Mouse (Mus musculus) myocyte (in vitro differentiated cells): ENCODE measurements around the gene Trmo. TPM values are rescaled to one million over a fixed set of nuclear protein-coding genes. Genes with fewer than 3 reads are reported as not detected.

Experiments used
- H3K27me3 ChIP-seq: one replicate; pipeline ENCODE4 v1.6.1; 2011; ENCODE audit not compliant: control insufficient read depth, insufficient read depth, insufficient read length
- H3K36me3 ChIP-seq: one replicate; pipeline ENCODE4 v1.6.1; 2011; ENCODE audit not compliant: control insufficient read depth, insufficient read depth
- H3K4me2 ChIP-seq: one replicate; pipeline ENCODE4 v1.6.1; 2011; ENCODE audit warnings: low read depth, control low read depth
- H3K4me3 ChIP-seq: one replicate; pipeline ENCODE4 v1.5.1; 2011; ENCODE audit warnings: mild to moderate bottlenecking, control low read depth, moderate library complexity
- H3K79me2 ChIP-seq: one replicate; pipeline ENCODE4 v1.6.1; 2011; ENCODE audit not compliant: control insufficient read depth, insufficient read depth
- H3ac ChIP-seq: one replicate; pipeline ENCODE4 v1.6.1; 2011; ENCODE audit not compliant: control insufficient read depth, insufficient read length
- CEBPB ChIP-seq: IDR thresholded peaks from 2 replicates; pipeline ENCODE4 v1.6.1; 2011; ENCODE audit warnings: mild to moderate bottlenecking, moderate library complexity; ENCODE audit not compliant: poor library complexity, insufficient read depth, severe bottlenecking
- E2F4 ChIP-seq: IDR thresholded peaks from one replicate; pipeline ENCODE4 v1.6.1; 2011; ENCODE audit warnings: mild to moderate bottlenecking, control low read depth, moderate library complexity; ENCODE audit not compliant: insufficient read depth
- MAX ChIP-seq: IDR thresholded peaks from one replicate; pipeline ENCODE4 v1.6.1; 2011; ENCODE audit warnings: low read depth, mild to moderate bottlenecking, control low read depth
- MYOD1 ChIP-seq, 3 experiments: IDR thresholded peaks; one replicate each; pipeline ENCODE4 v1.6.1; 2011; ENCODE audit warnings: control low read depth in 2 of 3, low read depth in 2 of 3, mild to moderate bottlenecking in 2 of 3, moderate library complexity in 1 of 3; ENCODE audit not compliant: insufficient read length in 2 of 3, control insufficient read depth in 1 of 3
- MYOG ChIP-seq, 3 experiments: IDR thresholded peaks; one replicate each; pipeline ENCODE4 v1.6.1; 2011; ENCODE audit warnings: control low read depth in 2 of 3, low read depth in 2 of 3, mild to moderate bottlenecking in 2 of 3; ENCODE audit not compliant: insufficient read length in 2 of 3, control insufficient read depth in 1 of 3, insufficient read depth in 1 of 3
- POLR2A ChIP-seq: IDR thresholded peaks from one replicate; pipeline ENCODE4 v1.6.1; 2011; ENCODE audit warnings: low read depth, mild to moderate bottlenecking, control low read depth, moderate library complexity; ENCODE audit not compliant: insufficient read length
- POLR2AphosphoS2 ChIP-seq: IDR thresholded peaks from one replicate; pipeline ENCODE4 v1.6.1; 2011; ENCODE audit warnings: low read depth, control low read depth; ENCODE audit not compliant: insufficient read length
- REST ChIP-seq: IDR thresholded peaks from one replicate; pipeline ENCODE4 v1.6.1; 2011; ENCODE audit warnings: mild to moderate bottlenecking, control low read depth, moderate library complexity; ENCODE audit not compliant: insufficient read depth, insufficient read length
- SRF ChIP-seq: IDR thresholded peaks from one replicate; pipeline ENCODE4 v1.6.1; 2011; ENCODE audit warnings: low read depth; ENCODE audit not compliant: control insufficient read depth, insufficient read length
- TCF12 ChIP-seq: IDR thresholded peaks from one replicate; pipeline ENCODE4 v1.6.1; 2011; ENCODE audit warnings: mild to moderate bottlenecking, control low read depth; ENCODE audit not compliant: poor library complexity, insufficient read depth, severe bottlenecking
- TCF3 ChIP-seq: IDR thresholded peaks from one replicate; pipeline ENCODE4 v1.6.1; 2011; ENCODE audit warnings: low read depth, control low read depth; ENCODE audit not compliant: insufficient read length
- USF1 ChIP-seq: IDR thresholded peaks from one replicate; pipeline ENCODE4 v1.6.1; 2011; ENCODE audit warnings: low read depth, mild to moderate bottlenecking, control low read depth, moderate library complexity
- polyA plus RNA-seq: library from polyadenylated mRNA; unstranded; fragments of >200 nt; fragmentation: generic; extraction: Trizol; gene quantifications from one replicate; pipeline ENCODE4 v1.2.1, GENCODE M21; 2012; ENCODE audit warnings: missing spikeins

Trmo gene
- polyA plus RNA-seq, 1 experiment = 3.1 TPM

DNA sequence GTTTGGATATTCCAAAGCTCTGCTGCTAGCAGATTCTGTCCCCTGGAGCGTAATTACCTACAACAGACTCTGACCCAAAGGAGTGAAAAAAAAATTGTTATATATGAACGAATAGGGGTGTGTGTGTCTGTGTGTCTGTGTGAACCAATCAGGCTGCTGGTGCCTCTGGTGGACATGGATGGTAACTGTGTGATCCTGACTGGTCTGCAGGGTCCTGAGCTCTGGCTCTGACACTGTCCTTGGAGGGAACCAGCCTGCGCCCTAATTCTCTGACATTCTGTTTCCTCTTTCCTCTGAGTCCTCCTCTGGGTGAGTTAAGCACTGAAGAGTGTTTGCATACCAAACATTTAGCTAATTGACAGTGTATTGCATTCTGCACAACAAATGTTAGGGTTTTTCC, 28.3 kb upstream of the Trmo start:
- Histone ChIP-seq H3K4me3 (no peak overlapping the region), H3K36me3 (no peaks in the 10 kb centered on the region), H3ac (no peak overlapping the region), H3K79me2 (no peaks in the 10 kb centered on the region), H3K27me3 (peaks cover 23% of the 10 kb centered on the region), H3K4me2 (no peak overlapping the region)
- no peak for TF ChIP-seq SRF
- no peak for TF ChIP-seq TCF3
- no peak for TF ChIP-seq E2F4
- TF ChIP-seq MYOD1 (IDR thresholded peaks at IDR 0.05; ENCODE audit: control insufficient read depth in 1 of 3, insufficient read length in 2 of 3, low read depth in 2 of 3) = no peak
- TF ChIP-seq USF1 = no peak
- TF ChIP-seq TCF12 = no peak
- TF ChIP-seq MYOG (IDR thresholded peaks at IDR 0.05; ENCODE audit: control insufficient read depth in 1 of 3, insufficient read depth in 1 of 3, insufficient read length in 2 of 3, low read depth in 2 of 3) = no peak
- no peak for TF ChIP-seq POLR2A

DNA sequence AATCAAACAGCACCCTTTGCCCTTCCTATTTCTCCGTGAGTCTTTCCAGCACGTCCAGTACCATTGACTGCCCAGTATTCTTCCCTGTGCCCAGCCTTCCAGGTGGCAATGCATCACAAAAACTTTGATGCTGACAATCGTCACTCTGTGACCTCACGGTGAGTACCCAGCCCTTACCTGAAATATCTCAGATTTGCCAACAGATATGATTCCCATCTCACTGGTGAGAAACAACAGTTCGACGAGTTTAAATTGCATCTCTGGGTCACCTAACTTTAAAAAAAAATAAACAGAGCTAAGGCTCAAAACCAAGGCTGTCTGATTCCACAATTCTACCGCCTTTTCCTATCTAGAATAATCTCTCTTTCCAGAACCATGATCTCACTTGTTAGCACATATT, 24.2 kb upstream of the Trmo start, which contains the start of gene Hemgn:
Gene Hemgn (minus strand): TSS at position 101 of the 400 bp plus-strand sequence.
- H3K4me2 ChIP-seq = no peak within 1 kb of the TSS
- peaks cover 57% of the 10 kb centered on the region for H3K27me3 ChIP-seq
- no peak within 1 kb of the TSS for H3K4me3 ChIP-seq
- H3K36me3 ChIP-seq = no peaks in the 10 kb centered on the region
- no peaks in the 10 kb centered on the region for H3K79me2 ChIP-seq
- H3ac ChIP-seq = no peak within 1 kb of the TSS
- no peak for TF ChIP-seq MYOD1 (IDR thresholded peaks at IDR 0.05; ENCODE audit: control insufficient read depth in 1 of 3, insufficient read length in 2 of 3, low read depth in 2 of 3)
- TF ChIP-seq TCF3 = no peak
- TF ChIP-seq MYOG (IDR thresholded peaks at IDR 0.05; ENCODE audit: control insufficient read depth in 1 of 3, insufficient read depth in 1 of 3, insufficient read length in 2 of 3, low read depth in 2 of 3) = no peak
- no peak for TF ChIP-seq MAX
- TF ChIP-seq POLR2A = no peak
- TF ChIP-seq TCF12 = no peak
- TF ChIP-seq E2F4 = no peak
- no peak for TF ChIP-seq SRF
- no peak for TF ChIP-seq REST
- no peak for TF ChIP-seq CEBPB
- TF ChIP-seq POLR2AphosphoS2 = no peak
- no peak for TF ChIP-seq USF1

DNA sequence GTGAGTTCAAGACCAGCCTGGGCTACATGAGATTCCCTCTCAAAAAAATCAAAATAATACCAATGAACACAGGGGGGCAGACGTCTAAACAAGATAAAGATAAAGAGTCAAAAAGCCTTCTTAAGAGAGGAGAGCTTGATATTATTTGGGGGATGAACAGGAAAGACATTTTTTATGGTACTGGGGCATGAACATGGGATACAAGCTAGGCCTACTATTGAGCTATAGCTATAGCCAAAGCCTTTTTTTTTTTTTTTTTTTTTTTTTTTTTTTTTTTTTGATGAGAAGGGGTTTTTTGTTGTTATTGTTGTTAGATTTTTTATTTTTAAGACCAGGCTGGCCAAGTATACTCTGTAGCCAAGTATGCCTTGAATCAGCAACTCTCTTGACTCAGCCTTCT, 22.9 kb upstream of the Trmo start:
- TF ChIP-seq POLR2AphosphoS2 = no peak
- TF ChIP-seq TCF3 = no peak
- TF ChIP-seq E2F4 = no peak
- TF ChIP-seq MYOG (IDR thresholded peaks at IDR 0.05; ENCODE audit: control insufficient read depth in 1 of 3, insufficient read depth in 1 of 3, insufficient read length in 2 of 3, low read depth in 2 of 3) = no peak
- TF ChIP-seq POLR2A = no peak
- no peak for TF ChIP-seq TCF12
- no peak for TF ChIP-seq USF1
- TF ChIP-seq MYOD1 (IDR thresholded peaks at IDR 0.05; ENCODE audit: control insufficient read depth in 1 of 3, insufficient read length in 2 of 3, low read depth in 2 of 3) = no peak
- TF ChIP-seq REST = no peak
- TF ChIP-seq CEBPB = no peak
- no peak for TF ChIP-seq MAX
- TF ChIP-seq SRF = no peak
- Histone ChIP-seq H3K79me2 (no peaks in the 10 kb centered on the region), H3K36me3 (no peaks in the 10 kb centered on the region), H3K27me3 (peaks cover 62% of the 10 kb centered on the region), H3K4me3 (no peak overlapping the region), H3K4me2 (no peak overlapping the region), H3ac (no peak overlapping the region)

DNA sequence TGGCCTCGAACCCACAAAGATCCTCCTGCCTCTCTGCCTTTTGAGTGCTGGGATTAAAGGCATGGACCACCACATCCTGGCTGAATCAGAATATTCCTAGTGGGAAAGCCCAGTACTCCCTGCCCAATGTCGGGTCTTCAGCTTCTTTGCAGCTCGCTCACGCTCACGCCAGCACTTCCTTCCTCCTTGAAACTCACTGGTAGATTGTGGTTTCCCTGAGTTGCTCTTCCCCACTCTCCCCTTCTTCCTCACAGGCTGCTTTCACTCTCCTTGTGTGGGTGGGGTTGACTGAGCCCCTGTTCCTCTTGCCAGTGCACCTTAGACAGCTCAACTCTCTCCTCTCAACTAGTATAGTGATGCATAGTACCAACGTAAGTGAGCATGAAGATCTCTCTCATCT, 22.3 kb upstream of the Trmo start:
- no peak overlapping the region for H3K4me2 ChIP-seq
- no peak overlapping the region for H3ac ChIP-seq
- no peaks in the 10 kb centered on the region for H3K36me3 ChIP-seq
- H3K4me3 ChIP-seq = no peak overlapping the region
- peaks cover 66% of the 10 kb centered on the region for H3K27me3 ChIP-seq
- TF ChIP-seq MYOD1 (IDR thresholded peaks at IDR 0.05; ENCODE audit: control insufficient read depth in 1 of 3, insufficient read length in 2 of 3, low read depth in 2 of 3) = no peak
- no peak for TF ChIP-seq POLR2AphosphoS2
- TF ChIP-seq USF1 = no peak
- no peak for TF ChIP-seq CEBPB
- TF ChIP-seq SRF = no peak
- TF ChIP-seq MAX = no peak
- no peak for TF ChIP-seq POLR2A
- TF ChIP-seq REST = no peak
- no peak for TF ChIP-seq E2F4
- no peak for TF ChIP-seq TCF12
- TF ChIP-seq MYOG (IDR thresholded peaks at IDR 0.05; ENCODE audit: control insufficient read depth in 1 of 3, insufficient read depth in 1 of 3, insufficient read length in 2 of 3, low read depth in 2 of 3) = no peak
- no peak for TF ChIP-seq TCF3
- no peaks in the 10 kb centered on the region for H3K79me2 ChIP-seq

DNA sequence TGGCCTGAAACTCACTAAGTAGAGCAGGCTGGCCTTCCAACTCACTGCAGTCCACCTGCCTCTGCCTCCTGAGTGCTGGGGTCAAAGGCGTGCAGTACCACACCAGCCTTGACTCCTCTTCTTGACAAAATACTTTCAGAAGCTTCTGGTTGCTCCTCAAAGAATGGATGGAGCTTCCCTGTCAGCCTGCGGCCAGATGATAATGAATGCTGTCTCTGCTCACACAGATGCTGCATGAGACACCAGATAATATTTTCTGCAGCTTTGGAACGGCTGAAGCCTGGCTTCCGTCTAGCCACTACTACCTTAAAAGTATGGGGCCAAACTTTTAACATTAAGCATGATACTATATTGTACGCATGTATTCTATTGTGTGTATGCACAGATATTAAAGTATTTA, 21.4 kb upstream of the Trmo start:
- Histone ChIP-seq H3K4me2 (no peak overlapping the region), H3K4me3 (no peak overlapping the region), H3K79me2 (no peaks in the 10 kb centered on the region), H3K27me3 (peaks cover 66% of the 10 kb centered on the region), H3ac (no peak overlapping the region), H3K36me3 (no peaks in the 10 kb centered on the region)
- TF ChIP-seq CEBPB = no peak
- no peak for TF ChIP-seq MYOG (IDR thresholded peaks at IDR 0.05; ENCODE audit: control insufficient read depth in 1 of 3, insufficient read depth in 1 of 3, insufficient read length in 2 of 3, low read depth in 2 of 3)
- no peak for TF ChIP-seq REST
- no peak for TF ChIP-seq POLR2A
- TF ChIP-seq TCF3 = no peak
- TF ChIP-seq MYOD1 (IDR thresholded peaks at IDR 0.05; ENCODE audit: control insufficient read depth in 1 of 3, insufficient read length in 2 of 3, low read depth in 2 of 3) = no peak
- no peak for TF ChIP-seq USF1
- no peak for TF ChIP-seq POLR2AphosphoS2
- TF ChIP-seq MAX = no peak
- TF ChIP-seq E2F4 = no peak
